Mouse (Mus musculus): ENCODE measurements around the gene Mcat. TPM values are rescaled to one million over a fixed set of nuclear protein-coding genes. Genes with fewer than 3 reads are reported as not detected.
A peak's percentile ranks its signal among the peaks of the same experiment; 100 is the strongest.

Mcat gene
- polyA plus RNA-seq, 1 experiment from 2014 or later, result 48.4 TPM

- peaks cover 37% of the 10 kb centered on the region for H3K4me1 ChIP-seq (replicated peaks)
- no peak for DNase-seq (ENCODE audit: low spot score)
- no peaks in the 10 kb centered on the region for H3K27me3 ChIP-seq (ENCODE audit: insufficient read depth, poor library complexity, severe bottlenecking)
- peaks cover 40% of the 10 kb centered on the region for H3K36me3 ChIP-seq
- no peaks in the 10 kb centered on the region for H3K9me3 ChIP-seq
- H3K4me3 ChIP-seq, result peak overlapping the region; percentile 92
- H3K27ac ChIP-seq, result peak overlapping the region; percentile 93
Observed at GRCm38 (mm10) chr15:83593189-83593585, 29.6 kb upstream of the Mcat start.

GRCm38 (mm10) chr15:83592260-83593188 is 28.9 kb upstream of the Mcat start:
- 77% methylated on average over 8 of the region's 8 CpGs for WGBS
- Histone ChIP-seq H3K4me3 (peak overlapping the region; percentile 92), H3K9me3 (no peaks in the 10 kb centered on the region), H3K4me1 (replicated peaks) (peaks cover 37% of the 10 kb centered on the region), H3K27me3 (ENCODE audit: insufficient read depth, poor library complexity, severe bottlenecking) (no peaks in the 10 kb centered on the region), H3K36me3 (peaks cover 46% of the 10 kb centered on the region), H3K27ac (peak overlapping the region; percentile 68; the same call in 1 of the 2 replicates)
- DNase-seq (ENCODE audit: low spot score), result no peak

- Histone ChIP-seq H3K27ac (no peak overlapping the region), H3K9me3 (peaks cover under 1% of the 10 kb centered on the region), H3K27me3 (ENCODE audit: insufficient read depth, poor library complexity, severe bottlenecking) (no peaks in the 10 kb centered on the region), H3K4me1 (replicated peaks) (peaks cover 37% of the 10 kb centered on the region), H3K4me3 (no peak overlapping the region), H3K36me3 (peaks cover 54% of the 10 kb centered on the region)
- no peak for DNase-seq (ENCODE audit: low spot score)
- whole genome bisulfite sequencing, result 90% methylated on average over 6 of the region's 6 CpGs
Observed at GRCm38 (mm10) chr15:83591758-83592157, 28.2 kb upstream of the Mcat start.

GRCm38 (mm10) chr15:83590841-83591240 is 27.3 kb upstream of the Mcat start:
- peaks cover 63% of the 10 kb centered on the region for H3K36me3 ChIP-seq
- 93% methylated on average over 4 of the region's 4 CpGs for WGBS

GRCm38 (mm10) chr15:83584741-83585220 is 21.2 kb upstream of the Mcat start:
- H3K27ac ChIP-seq, result no peak overlapping the region
- peaks cover 11% of the 10 kb centered on the region for H3K9me3 ChIP-seq
- WGBS, result 90% methylated on average over 6 of the region's 6 CpGs
- peaks cover 97% of the 10 kb centered on the region for H3K36me3 ChIP-seq
- no peaks in the 10 kb centered on the region for H3K27me3 ChIP-seq (ENCODE audit: insufficient read depth, poor library complexity, severe bottlenecking)
- DNase-seq (ENCODE audit: low spot score), result no peak
- no peak overlapping the region for H3K4me3 ChIP-seq
- H3K4me1 ChIP-seq (replicated peaks), result no peaks in the 10 kb centered on the region

More at GRCm38 (mm10) chr15:83590841-83591240, 27.3 kb upstream of the Mcat start:
- H3K27ac ChIP-seq, result no peak overlapping the region
- H3K9me3 ChIP-seq, result peaks cover 10% of the 10 kb centered on the region
- no peak overlapping the region for H3K4me3 ChIP-seq
- no peaks in the 10 kb centered on the region for H3K27me3 ChIP-seq (ENCODE audit: insufficient read depth, poor library complexity, severe bottlenecking)
- DNase-seq (ENCODE audit: low spot score), result no peak
- peaks cover 37% of the 10 kb centered on the region for H3K4me1 ChIP-seq (replicated peaks)

- Histone ChIP-seq H3K27ac (no peak overlapping the region), H3K4me1 (replicated peaks) (no peaks in the 10 kb centered on the region), H3K27me3 (ENCODE audit: insufficient read depth, poor library complexity, severe bottlenecking) (no peaks in the 10 kb centered on the region), H3K36me3 (peaks cover 99% of the 10 kb centered on the region), H3K4me3 (no peak overlapping the region), H3K9me3 (peaks cover 11% of the 10 kb centered on the region)
- peak; percentile 33 for DNase-seq (ENCODE audit: low spot score)
- WGBS, result 76% methylated on average over 8 of the region's 8 CpGs
Observed at GRCm38 (mm10) chr15:83583419-83584156, 20.0 kb upstream of the Mcat start.

- Histone ChIP-seq H3K9me3 (peaks cover 11% of the 10 kb centered on the region), H3K27ac (no peak overlapping the region), H3K4me3 (no peak overlapping the region), H3K4me1 (replicated peaks) (no peaks in the 10 kb centered on the region), H3K27me3 (ENCODE audit: insufficient read depth, poor library complexity, severe bottlenecking) (no peaks in the 10 kb centered on the region), H3K36me3 (peaks cover 99% of the 10 kb centered on the region)
- DNase-seq (ENCODE audit: low spot score), result no peak
- 87% methylated on average over 4 of the region's 4 CpGs for WGBS
Observed at GRCm38 (mm10) chr15:83582931-83583330, 19.3 kb upstream of the Mcat start.

GRCm38 (mm10) chr15:83576651-83577050 is 13.1 kb upstream of the Mcat start:
- 93% methylated on average over 9 of the region's 9 CpGs for WGBS
- peaks cover 84% of the 10 kb centered on the region for H3K36me3 ChIP-seq

GRCm38 (mm10) chr15:83575543-83575942 is 12.0 kb upstream of the Mcat start:
- WGBS, result 91% methylated on average over 8 of the region's 8 CpGs
- Histone ChIP-seq H3K27ac (no peak overlapping the region), H3K4me3 (no peak overlapping the region), H3K9me3 (no peaks in the 10 kb centered on the region), H3K4me1 (replicated peaks) (no peaks in the 10 kb centered on the region), H3K36me3 (peaks cover 73% of the 10 kb centered on the region), H3K27me3 (ENCODE audit: insufficient read depth, poor library complexity, severe bottlenecking) (no peaks in the 10 kb centered on the region)
- DNase-seq (ENCODE audit: low spot score), result no peak

More at GRCm38 (mm10) chr15:83576651-83577050, 13.1 kb upstream of the Mcat start:
- no peaks in the 10 kb centered on the region for H3K27me3 ChIP-seq (ENCODE audit: insufficient read depth, poor library complexity, severe bottlenecking)
- no peak overlapping the region for H3K4me3 ChIP-seq
- H3K27ac ChIP-seq, result no peak overlapping the region
- H3K4me1 ChIP-seq (replicated peaks), result no peaks in the 10 kb centered on the region
- no peak for DNase-seq (ENCODE audit: low spot score)
- H3K9me3 ChIP-seq, result no peaks in the 10 kb centered on the region

GRCm38 (mm10) chr15:83574731-83575351 is 11.3 kb upstream of the Mcat start:
- Histone ChIP-seq H3K4me3 (no peak overlapping the region), H3K36me3 (peaks cover 66% of the 10 kb centered on the region), H3K27ac (no peak overlapping the region), H3K27me3 (ENCODE audit: insufficient read depth, poor library complexity, severe bottlenecking) (no peaks in the 10 kb centered on the region), H3K9me3 (no peaks in the 10 kb centered on the region), H3K4me1 (replicated peaks) (no peaks in the 10 kb centered on the region)
- DNase-seq (ENCODE audit: low spot score), result no peak
- WGBS, result 90% methylated on average over 6 of the region's 6 CpGs

GRCm38 (mm10) chr15:83573606-83574005 is 10.0 kb upstream of the Mcat start:
- WGBS, result 95% methylated on average over 12 of the region's 12 CpGs
- Histone ChIP-seq H3K9me3 (no peaks in the 10 kb centered on the region), H3K4me3 (no peak overlapping the region), H3K4me1 (replicated peaks) (no peaks in the 10 kb centered on the region), H3K27ac (no peak overlapping the region), H3K27me3 (ENCODE audit: insufficient read depth, poor library complexity, severe bottlenecking) (no peaks in the 10 kb centered on the region), H3K36me3 (peaks cover 54% of the 10 kb centered on the region)
- DNase-seq (ENCODE audit: low spot score), result no peak

GRCm38 (mm10) chr15:83572132-83572531 is 8.5 kb upstream of the Mcat start:
- H3K36me3 ChIP-seq, result peaks cover 39% of the 10 kb centered on the region
- no peaks in the 10 kb centered on the region for H3K27me3 ChIP-seq (ENCODE audit: insufficient read depth, poor library complexity, severe bottlenecking)
- no peaks in the 10 kb centered on the region for H3K4me1 ChIP-seq (replicated peaks)
- H3K9me3 ChIP-seq, result no peaks in the 10 kb centered on the region
- WGBS, result 85% methylated on average over 4 of the region's 4 CpGs
- no peak for DNase-seq (ENCODE audit: low spot score)
- no peak overlapping the region for H3K27ac ChIP-seq
- no peak overlapping the region for H3K4me3 ChIP-seq
